Mouse (Mus musculus): Measurements from ENCODE around the gene Ankrd24. TPM values are rescaled to one million over a fixed set of nuclear protein-coding genes. Genes with fewer than 3 reads are reported as not detected.
A peak's percentile ranks its signal among the peaks of the same experiment; 100 is the strongest.

Gene Ankrd24
- polyA plus RNA-seq, 2 experiments, result 1.5 to 5.6 TPM

- H3K9me3 ChIP-seq (ENCODE audit: control insufficient read depth, low read length), result no peaks in the 10 kb centered on the region
- H3K4me2 ChIP-seq (ENCODE audit: low read depth), result no peak overlapping the region
- no peak overlapping the region for H3K9ac ChIP-seq (replicated peaks)
- H3K4me3 ChIP-seq (ENCODE audit: insufficient read depth in 1 of 2, low read depth in 2 of 2, low read length in 2 of 2), result no peak overlapping the region
- TF ChIP-seq EP300 (IDR thresholded peaks at IDR 0.05; ENCODE audit: low read depth) (no peak), CTCF (IDR thresholded peaks at IDR 0.05; ENCODE audit: low read depth) (no peak)
- H3K27me3 ChIP-seq (ENCODE audit: control insufficient read depth, insufficient read depth, low read length), result no peaks in the 10 kb centered on the region
- H3K27ac ChIP-seq, result no peak overlapping the region
- WGBS (ENCODE audit: insufficient replicate concordance), result 73% methylated on average over 6 of the region's 6 CpGs
- DNase-seq (ENCODE audit: low read depth in 3 of 3, low spot score in 3 of 3) (no peak), ATAC-seq (ENCODE audit: insufficient read depth) (no peak)
- no peaks in the 10 kb centered on the region for H3K36me3 ChIP-seq (replicated peaks; ENCODE audit: control insufficient read depth, insufficient read depth, low read depth)
- H3K4me1 ChIP-seq (replicated peaks; ENCODE audit: control insufficient read depth in 2 of 2, insufficient read depth in 2 of 2, low read length in 1 of 2), result no peaks in the 10 kb centered on the region
These were observed 12.9 kb upstream of the Ankrd24 start for GRCm38 (mm10) chr10:81615486-81615885.

GRCm38 (mm10) chr10:81619976-81620375 is 8.4 kb upstream of the Ankrd24 start:
- WGBS (ENCODE audit: insufficient replicate concordance), result 63% methylated on average over 5 of the region's 5 CpGs
- no peak overlapping the region for H3K27ac ChIP-seq
- no peaks in the 10 kb centered on the region for H3K9me3 ChIP-seq (ENCODE audit: control insufficient read depth, low read length)
- H3K36me3 ChIP-seq (replicated peaks; ENCODE audit: control insufficient read depth, insufficient read depth, low read depth), result no peaks in the 10 kb centered on the region
- H3K27me3 ChIP-seq (ENCODE audit: control insufficient read depth, insufficient read depth, low read length), result no peaks in the 10 kb centered on the region
- DNase-seq (ENCODE audit: low read depth in 3 of 3, low spot score in 3 of 3) (no peak), ATAC-seq (ENCODE audit: insufficient read depth) (no peak)
- no peak for TF ChIP-seq CTCF (IDR thresholded peaks at IDR 0.05; ENCODE audit: low read depth)
- 0 out of 4 replicates have a peak, but pooled peaks cover 0 to 6% of the 10 kb centered on the region in 2 experiments for H3K4me1 ChIP-seq (replicated peaks; ENCODE audit: control insufficient read depth in 2 of 2, insufficient read depth in 2 of 2, low read length in 1 of 2)
- no peak overlapping the region for H3K9ac ChIP-seq (replicated peaks)
- no peak overlapping the region for H3K4me2 ChIP-seq (ENCODE audit: low read depth)
- no peak overlapping the region for H3K4me3 ChIP-seq (ENCODE audit: insufficient read depth in 1 of 2, low read depth in 2 of 2, low read length in 2 of 2)

- 43% methylated on average over 9 of the region's 9 CpGs for WGBS (ENCODE audit: insufficient replicate concordance)
- ATAC-seq (ENCODE audit: insufficient read depth) (no peak), DNase-seq (ENCODE audit: low read depth in 3 of 3, low spot score in 3 of 3) (no peak)
- Histone ChIP-seq H3K9me3 (ENCODE audit: control insufficient read depth, low read length) (no peaks in the 10 kb centered on the region), H3K4me1 (replicated peaks; ENCODE audit: control insufficient read depth in 2 of 2, insufficient read depth in 2 of 2, low read length in 1 of 2) (0 out of 4 replicates have a peak, but pooled peaks cover 0 to 6% of the 10 kb centered on the region in 2 experiments), H3K9ac (replicated peaks) (no peak overlapping the region), H3K27me3 (ENCODE audit: control insufficient read depth, insufficient read depth, low read length) (no peaks in the 10 kb centered on the region), H3K4me3 (ENCODE audit: insufficient read depth in 1 of 2, low read depth in 2 of 2, low read length in 2 of 2) (no peak overlapping the region), H3K27ac (no peak overlapping the region), H3K4me2 (ENCODE audit: low read depth) (no peak overlapping the region), H3K36me3 (replicated peaks; ENCODE audit: control insufficient read depth, insufficient read depth, low read depth) (no peaks in the 10 kb centered on the region)
- TF ChIP-seq EP300 (IDR thresholded peaks at IDR 0.05; ENCODE audit: low read depth), result no peak
- no peak for TF ChIP-seq CTCF (IDR thresholded peaks at IDR 0.05; ENCODE audit: low read depth)
These were observed 7.6 kb upstream of the Ankrd24 start for GRCm38 (mm10) chr10:81620786-81621185.

- Histone ChIP-seq H3K36me3 (replicated peaks; ENCODE audit: control insufficient read depth, insufficient read depth, low read depth) (no peaks in the 10 kb centered on the region), H3K9me3 (ENCODE audit: control insufficient read depth, low read length) (no peaks in the 10 kb centered on the region), H3K4me1 (replicated peaks; ENCODE audit: control insufficient read depth in 2 of 2, insufficient read depth in 2 of 2, low read length in 1 of 2) (peaks cover 10 to 18% of the 10 kb centered on the region in 2 experiments), H3K27ac (no peak overlapping the region), H3K27me3 (ENCODE audit: control insufficient read depth, insufficient read depth, low read length) (no peaks in the 10 kb centered on the region), H3K9ac (replicated peaks) (no peak overlapping the region), H3K4me2 (ENCODE audit: low read depth) (no peak overlapping the region), H3K4me3 (ENCODE audit: insufficient read depth in 1 of 2, low read depth in 2 of 2, low read length in 2 of 2) (no peak overlapping the region)
- DNase-seq (ENCODE audit: low read depth in 3 of 3, low spot score in 3 of 3) (no peak), ATAC-seq (ENCODE audit: insufficient read depth) (no peak)
- WGBS (ENCODE audit: insufficient replicate concordance), result 42% methylated on average over 8 of the region's 8 CpGs
- no peak for TF ChIP-seq CTCF (IDR thresholded peaks at IDR 0.05; ENCODE audit: low read depth)
- no peak for TF ChIP-seq EP300 (IDR thresholded peaks at IDR 0.05; ENCODE audit: low read depth)
These were observed 4.9 kb upstream of the Ankrd24 start for GRCm38 (mm10) chr10:81623441-81623840.

DNA sequence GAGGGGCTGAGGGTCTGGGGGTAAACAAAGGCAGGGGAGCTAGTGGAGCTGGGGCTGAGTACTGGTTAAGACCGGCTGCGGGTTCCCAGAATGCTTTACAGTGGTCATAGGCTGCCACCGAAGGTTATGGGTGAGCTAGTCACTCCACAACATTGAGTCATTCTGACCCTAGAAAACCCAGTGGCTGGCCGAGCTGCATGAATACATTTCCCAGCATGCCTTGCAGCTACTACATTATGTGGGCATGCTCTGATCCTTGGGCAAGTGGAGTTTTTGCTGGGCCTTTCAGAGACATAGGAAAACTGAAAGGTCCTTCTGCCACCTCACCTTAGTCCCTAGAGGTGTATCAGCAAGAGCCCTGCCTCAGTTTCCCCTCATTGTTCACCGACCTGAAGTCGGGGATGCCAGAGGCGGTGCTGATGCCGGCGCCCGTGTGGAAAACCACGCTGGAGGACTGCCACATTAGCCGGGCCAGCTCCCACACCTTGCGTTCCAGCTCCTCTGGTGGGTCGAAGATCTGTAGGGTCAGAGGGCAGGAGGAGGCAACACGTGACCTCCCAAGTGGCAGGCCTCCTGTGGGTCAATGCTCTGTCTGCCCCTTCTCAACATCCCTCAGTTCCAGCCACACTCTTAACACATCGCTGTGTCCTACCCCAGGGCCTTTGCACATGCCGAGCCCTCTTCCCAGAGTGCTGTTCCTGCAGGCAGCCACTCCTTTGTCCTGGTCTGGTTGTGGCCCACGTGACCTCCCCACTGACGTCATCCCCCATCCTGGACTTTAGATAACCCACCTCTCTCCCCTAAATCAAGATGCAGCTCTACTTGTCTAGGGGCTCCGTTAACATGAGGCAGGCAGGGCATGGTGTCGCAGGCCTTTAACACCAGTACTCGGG is 2.0 kb upstream of the Ankrd24 start:
- peak; percentile 1; the same call in 1 of the 2 replicates for ATAC-seq (ENCODE audit: insufficient read depth)
- no peak for TF ChIP-seq CTCF (IDR thresholded peaks at IDR 0.05; ENCODE audit: low read depth)
- TF ChIP-seq EP300 (IDR thresholded peaks at IDR 0.05; ENCODE audit: low read depth), result no peak
- no peak for DNase-seq (ENCODE audit: low read depth in 3 of 3, low spot score in 3 of 3)
- no peaks in the 10 kb centered on the region for H3K36me3 ChIP-seq (replicated peaks; ENCODE audit: control insufficient read depth, insufficient read depth, low read depth)
- peak overlapping the region; percentile 70 to 90 for H3K4me3 ChIP-seq (ENCODE audit: insufficient read depth in 1 of 2, low read depth in 2 of 2, low read length in 2 of 2)
- WGBS (ENCODE audit: insufficient replicate concordance), result 74% methylated on average over 22 of the region's 22 CpGs
- H3K27me3 ChIP-seq (ENCODE audit: control insufficient read depth, insufficient read depth, low read length), result no peaks in the 10 kb centered on the region
- H3K9me3 ChIP-seq (ENCODE audit: control insufficient read depth, low read length), result no peaks in the 10 kb centered on the region
- peak overlapping the region; percentile 93 for H3K4me2 ChIP-seq (ENCODE audit: low read depth)
- H3K9ac ChIP-seq (replicated peaks), result peak overlapping the region; percentile 89
- peaks cover 10 to 18% of the 10 kb centered on the region in 2 experiments for H3K4me1 ChIP-seq (replicated peaks; ENCODE audit: control insufficient read depth in 2 of 2, insufficient read depth in 2 of 2, low read length in 1 of 2)
- peak overlapping the region; percentile 88 for H3K27ac ChIP-seq

All from liver, embryonic 14.5 days (tissue).